Mouse (Mus musculus) spleen, adult 18-20 months (tissue): Measurements from ENCODE around the gene Ncor2.

ENCODE experiments used
- DNase-seq, 2 experiments: peaks; one replicate each; pipeline ENCODE4 v3.0.0; 2022; ENCODE audit warnings: mixed read lengths in 2 of 2

Gene Ncor2

GRCm38 (mm10) chr5:125168101-125168500 is 10.9 kb downstream of the Ncor2 start:
- DNase-seq: no peak

- no peak for DNase-seq
Observed at GRCm38 (mm10) chr5:125167524-125167923, 11.5 kb downstream of the Ncor2 start.

- no peak for DNase-seq
Observed at GRCm38 (mm10) chr5:125165993-125166392, 13.0 kb downstream of the Ncor2 start.

- no peak for DNase-seq
Observed at GRCm38 (mm10) chr5:125164465-125165167, 14.4 kb downstream of the Ncor2 start.

GRCm38 (mm10) chr5:125163441-125164050 is 15.5 kb downstream of the Ncor2 start:
- DNase-seq: no peak

- no peak for DNase-seq
Observed at GRCm38 (mm10) chr5:125162461-125162860, 16.6 kb downstream of the Ncor2 start.

- no peak for DNase-seq
Observed at GRCm38 (mm10) chr5:125159804-125160405, 19.1 kb downstream of the Ncor2 start.

GRCm38 (mm10) chr5:125159293-125159692 is 19.7 kb downstream of the Ncor2 start:
- no peak for DNase-seq

- peak; percentile 70 to 81 for DNase-seq
Observed at GRCm38 (mm10) chr5:125158232-125158961, 20.6 kb downstream of the Ncor2 start.

- no peak for DNase-seq
Observed at GRCm38 (mm10) chr5:125157375-125158033, 21.5 kb downstream of the Ncor2 start.

- DNase-seq: peak; percentile 41 to 51
Observed at GRCm38 (mm10) chr5:125156418-125157205, 22.4 kb downstream of the Ncor2 start.

GRCm38 (mm10) chr5:125155451-125155850 is 23.6 kb downstream of the Ncor2 start:
- no peak for DNase-seq

- no peak for DNase-seq
Observed at GRCm38 (mm10) chr5:125154989-125155388, 24.0 kb downstream of the Ncor2 start.

GRCm38 (mm10) chr5:125154178-125154577 is 24.8 kb downstream of the Ncor2 start:
- no peak for DNase-seq

- no peak for DNase-seq
Observed at GRCm38 (mm10) chr5:125153201-125153816, 25.7 kb downstream of the Ncor2 start.

- no peak for DNase-seq
Observed at GRCm38 (mm10) chr5:125151872-125152534, 27.0 kb downstream of the Ncor2 start.

GRCm38 (mm10) chr5:125150951-125151564 is 28.0 kb downstream of the Ncor2 start:
- no peak for DNase-seq

- no peak for DNase-seq
Observed at GRCm38 (mm10) chr5:125149142-125149541, 29.9 kb downstream of the Ncor2 start.

GRCm38 (mm10) chr5:125148686-125149085 is 30.3 kb downstream of the Ncor2 start:
- DNase-seq: no peak

GRCm38 (mm10) chr5:125148173-125148572 is 30.8 kb downstream of the Ncor2 start:
- DNase-seq: no peak

- DNase-seq: no peak
Observed at GRCm38 (mm10) chr5:125147124-125147523, 31.9 kb downstream of the Ncor2 start.
